Mouse (Mus musculus) midbrain, embryonic 16.5 days (tissue): ENCODE results near the gene Sgms2. TPM values are rescaled to one million over a fixed set of nuclear protein-coding genes. Genes with fewer than 3 reads are reported as not detected.

Experiments used
- ATAC-seq: fragments of 200-750 bp; cut with Nextera tagmentation; 2 replicates; pipeline ENCODE4 v1.8.0; 2017; ENCODE audit warnings: moderate TSS enrichment
- H3K27ac ChIP-seq: fragments of 300-500 bp; sonication (generic); 2 replicates; pipeline ENCODE4 v1.5.1; 2014; ENCODE audit warnings: mild to moderate bottlenecking, low read length, mixed read lengths
- H3K27me3 ChIP-seq: fragments of 300-500 bp; sonication (generic); 2 replicates; pipeline ENCODE4 v1.6.1; 2014; ENCODE audit warnings: low read depth, low read length, mixed read lengths; ENCODE audit not compliant: control insufficient read depth, insufficient read depth
- H3K36me3 ChIP-seq: fragments of 300-500 bp; sonication (generic); 2 replicates; pipeline ENCODE4 v1.6.1; 2014; ENCODE audit warnings: mild to moderate bottlenecking, low read length, moderate library complexity, mixed read lengths; ENCODE audit not compliant: control insufficient read depth, insufficient read depth
- H3K4me1 ChIP-seq: fragments of 300-500 bp; sonication (generic); 2 replicates; pipeline ENCODE4 v1.6.1; 2014; ENCODE audit warnings: mild to moderate bottlenecking, low read length, mixed read lengths; ENCODE audit not compliant: control insufficient read depth, insufficient read depth
- H3K4me2 ChIP-seq: fragments of 300-500 bp; sonication (generic); 2 replicates; pipeline ENCODE4 v1.6.1; 2014; ENCODE audit warnings: mild to moderate bottlenecking, low read length, mixed read lengths
- H3K4me3 ChIP-seq: fragments of 300-500 bp; sonication (generic); 2 replicates; pipeline ENCODE4 v1.5.1; 2014; ENCODE audit warnings: low read depth, mild to moderate bottlenecking, low read length, moderate library complexity, mixed read lengths
- H3K9ac ChIP-seq: fragments of 300-500 bp; sonication (generic); 2 replicates; pipeline ENCODE4 v1.6.1; 2014; ENCODE audit warnings: low read depth, low read length, mixed read lengths
- H3K9me3 ChIP-seq: fragments of 300-500 bp; sonication (generic); replicated peaks from 2 replicates; pipeline ENCODE4 v1.6.1; 2014; ENCODE audit warnings: mild to moderate bottlenecking, low read length, mixed read lengths; ENCODE audit not compliant: control insufficient read depth, poor library complexity, severe bottlenecking
- WGBS: fragments of 180-500 bp; shearing (Covaris S2); extraction: QIAGEN DNeasy Blood & Tissue Kit; methylation state at CpG from one replicate; pipeline ENCODE4 v1.1.7; 2014; 5-methylcytosine and 5-hydroxymethylcytosine counted together
- polyA plus RNA-seq: library from polyadenylated mRNA; unstranded; fragments of >200 nt; fragmentation: Nextera tagmentation; extraction: Ambion mirVana; gene quantifications from 2 replicates; pipeline ENCODE4 v1.2.1, GENCODE M21; 2015

Gene Sgms2
- polyA plus RNA-seq, 1 experiment from 2014 or later, result 1.6 TPM

GRCm38 (mm10) chr3:131479415-131479814 is 11.8 kb downstream of the Sgms2 start:
- Histone ChIP-seq H3K4me3 (no peak overlapping the region), H3K9ac (no peak overlapping the region), H3K27me3 (no peaks in the 10 kb centered on the region), H3K36me3 (no peaks in the 10 kb centered on the region), H3K4me2 (no peak overlapping the region), H3K4me1 (no peaks in the 10 kb centered on the region), H3K27ac (no peak overlapping the region), H3K9me3 (no peaks in the 10 kb centered on the region)
- ATAC-seq, result no peak
- WGBS, result 96% methylated on average over 3 of the region's 3 CpGs

- no peak overlapping the region for H3K4me3 ChIP-seq
- no peak overlapping the region for H3K4me2 ChIP-seq
- H3K9me3 ChIP-seq, result no peaks in the 10 kb centered on the region
- H3K27ac ChIP-seq, result no peak overlapping the region
- no peaks in the 10 kb centered on the region for H3K36me3 ChIP-seq
- WGBS, result 94% methylated on average over 10 of the region's 10 CpGs
- no peak overlapping the region for H3K9ac ChIP-seq
- ATAC-seq, result no peak
- H3K4me1 ChIP-seq, result peaks cover 17% of the 10 kb centered on the region
- no peaks in the 10 kb centered on the region for H3K27me3 ChIP-seq
Measured at GRCm38 (mm10) chr3:131476002-131476401, 15.2 kb downstream of the Sgms2 start.

- no peaks in the 10 kb centered on the region for H3K36me3 ChIP-seq
- H3K4me2 ChIP-seq, result no peak overlapping the region
- H3K9ac ChIP-seq, result no peak overlapping the region
- H3K27me3 ChIP-seq, result no peaks in the 10 kb centered on the region
- H3K27ac ChIP-seq, result no peak overlapping the region; the same call in 1 of the 2 replicates
- 79% methylated on average over 13 of the region's 13 CpGs for WGBS
- ATAC-seq, result no peak
- no peak overlapping the region for H3K4me3 ChIP-seq
- no peaks in the 10 kb centered on the region for H3K9me3 ChIP-seq
- H3K4me1 ChIP-seq, result peaks cover 17% of the 10 kb centered on the region
Measured at GRCm38 (mm10) chr3:131474526-131474925, 16.7 kb downstream of the Sgms2 start.

GRCm38 (mm10) chr3:131473496-131473895 is 17.7 kb downstream of the Sgms2 start:
- H3K4me3 ChIP-seq, result no peak overlapping the region
- peak; percentile 73 for ATAC-seq
- H3K9me3 ChIP-seq, result no peaks in the 10 kb centered on the region
- H3K27me3 ChIP-seq, result no peaks in the 10 kb centered on the region
- peaks cover 17% of the 10 kb centered on the region for H3K4me1 ChIP-seq
- H3K4me2 ChIP-seq, result no peak overlapping the region
- no peaks in the 10 kb centered on the region for H3K36me3 ChIP-seq
- peak overlapping the region; percentile 44; the same call in 1 of the 2 replicates for H3K27ac ChIP-seq
- H3K9ac ChIP-seq, result no peak overlapping the region
- WGBS, result no CpG with 5 or more reads among the region's 1 CpGs

GRCm38 (mm10) chr3:131471836-131472235 is 19.4 kb downstream of the Sgms2 start:
- Histone ChIP-seq H3K4me2 (no peak overlapping the region), H3K27ac (0 out of 2 replicates have a peak overlapping the region, but pooled peaks have one; percentile 28), H3K9ac (no peak overlapping the region), H3K9me3 (no peaks in the 10 kb centered on the region), H3K4me3 (no peak overlapping the region), H3K36me3 (no peaks in the 10 kb centered on the region), H3K27me3 (no peaks in the 10 kb centered on the region), H3K4me1 (peaks cover 17% of the 10 kb centered on the region)
- WGBS, result 42% methylated on average over 6 of the region's 6 CpGs
- ATAC-seq, result peak; percentile 9; the same call in 1 of the 2 replicates

GRCm38 (mm10) chr3:131471435-131471834 is 19.8 kb downstream of the Sgms2 start:
- no peaks in the 10 kb centered on the region for H3K27me3 ChIP-seq
- H3K4me2 ChIP-seq, result peak overlapping the region; percentile 6; the same call in 1 of the 2 replicates
- H3K27ac ChIP-seq, result peak overlapping the region; percentile 28; the same call in 1 of the 2 replicates
- 58% methylated on average over 11 of the region's 11 CpGs for WGBS
- H3K36me3 ChIP-seq, result no peaks in the 10 kb centered on the region
- peak; percentile 49 for ATAC-seq
- no peak overlapping the region for H3K4me3 ChIP-seq
- H3K4me1 ChIP-seq, result peaks cover 17% of the 10 kb centered on the region
- H3K9ac ChIP-seq, result no peak overlapping the region
- H3K9me3 ChIP-seq, result no peaks in the 10 kb centered on the region

- Histone ChIP-seq H3K4me3 (no peak overlapping the region), H3K9ac (no peak overlapping the region), H3K36me3 (no peaks in the 10 kb centered on the region), H3K27me3 (no peaks in the 10 kb centered on the region), H3K4me1 (peaks cover 17% of the 10 kb centered on the region), H3K27ac (no peak overlapping the region), H3K9me3 (no peaks in the 10 kb centered on the region), H3K4me2 (no peak overlapping the region)
- WGBS, result 26% methylated on average over 9 of the region's 9 CpGs
- peak; percentile 65 for ATAC-seq
Measured at GRCm38 (mm10) chr3:131470837-131471236, 20.4 kb downstream of the Sgms2 start.

- no peak for ATAC-seq
Measured at GRCm38 (mm10) chr3:131469636-131470035, 21.6 kb downstream of the Sgms2 start.

GRCm38 (mm10) chr3:131466371-131466770 is 24.8 kb downstream of the Sgms2 start:
- H3K27ac ChIP-seq, result no peak overlapping the region
- no peaks in the 10 kb centered on the region for H3K36me3 ChIP-seq
- H3K9me3 ChIP-seq, result no peaks in the 10 kb centered on the region
- no peak overlapping the region for H3K4me2 ChIP-seq
- no peak overlapping the region for H3K9ac ChIP-seq
- H3K4me3 ChIP-seq, result no peak overlapping the region
- peaks cover 4% of the 10 kb centered on the region for H3K4me1 ChIP-seq
- WGBS, result 87% methylated on average over 6 of the region's 6 CpGs
- H3K27me3 ChIP-seq, result no peaks in the 10 kb centered on the region
- ATAC-seq, result no peak

More at GRCm38 (mm10) chr3:131469636-131470035, 21.6 kb downstream of the Sgms2 start:
- Histone ChIP-seq H3K4me1 (peaks cover 17% of the 10 kb centered on the region), H3K4me3 (no peak overlapping the region), H3K36me3 (no peaks in the 10 kb centered on the region), H3K27ac (no peak overlapping the region), H3K9me3 (no peaks in the 10 kb centered on the region), H3K4me2 (no peak overlapping the region), H3K27me3 (no peaks in the 10 kb centered on the region), H3K9ac (no peak overlapping the region)
- WGBS, result 12% methylated on average over 3 of the region's 3 CpGs
